Mouse (Mus musculus) heart, embryonic 12.5 days (tissue): ENCODE results near the gene Rps6kb2. TPM values are rescaled to one million over a fixed set of nuclear protein-coding genes. Genes with fewer than 3 reads are reported as not detected.
"Not testable (repeated sequence)": the region's sequence is repeated elsewhere in the genome, so short reads cannot be mapped to it uniquely, and the experiment has no call there.

Source experiments
- ATAC-seq: fragments of 200-750 bp; cut with Nextera tagmentation; 2 replicates; pipeline ENCODE4 v1.8.0; 2017; ENCODE audit warnings: moderate TSS enrichment, moderate library complexity; ENCODE audit not compliant: insufficient number of reproducible peaks, low FRiP score
- H3K27ac ChIP-seq: fragments of 300-500 bp; sonication (generic); 2 replicates; pipeline ENCODE4 v1.5.1; 2016; ENCODE audit warnings: mild to moderate bottlenecking, moderate library complexity; ENCODE audit not compliant: poor library complexity, severe bottlenecking
- H3K27me3 ChIP-seq: fragments of 300-500 bp; sonication (generic); replicated peaks from 2 replicates; pipeline ENCODE4 v1.6.1; 2016; ENCODE audit warnings: mild to moderate bottlenecking, moderate library complexity
- H3K36me3 ChIP-seq: fragments of 300-500 bp; sonication (generic); 2 replicates; pipeline ENCODE4 v1.6.1; 2016; ENCODE audit warnings: mild to moderate bottlenecking, moderate library complexity
- H3K4me1 ChIP-seq: fragments of 300-500 bp; sonication (generic); replicated peaks from 2 replicates; pipeline ENCODE4 v1.6.1; 2016; ENCODE audit warnings: mild to moderate bottlenecking
- H3K4me2 ChIP-seq: fragments of 300-500 bp; sonication (generic); 2 replicates; pipeline ENCODE4 v1.6.1; 2016; ENCODE audit warnings: mild to moderate bottlenecking, moderate library complexity
- H3K4me3 ChIP-seq: fragments of 300-500 bp; sonication (generic); 2 replicates; pipeline ENCODE4 v1.5.1; 2016; ENCODE audit warnings: mild to moderate bottlenecking
- H3K9ac ChIP-seq: fragments of 300-500 bp; sonication (generic); 2 replicates; pipeline ENCODE4 v1.6.1; 2016; ENCODE audit warnings: mild to moderate bottlenecking, moderate library complexity
- H3K9me3 ChIP-seq: fragments of 300-500 bp; sonication (generic); replicated peaks from 2 replicates; pipeline ENCODE4 v1.6.1; 2016; ENCODE audit warnings: mild to moderate bottlenecking, moderate library complexity
- WGBS: fragments of 180-500 bp; shearing (Covaris S2); methylation state at CpG from one replicate; pipeline ENCODE4 v1.1.7; 2016; 5-methylcytosine and 5-hydroxymethylcytosine counted together
- polyA plus RNA-seq: library from polyadenylated mRNA; unstranded; fragments of >200 nt; fragmentation: Nextera tagmentation; extraction: Ambion mirVana; gene quantifications from 2 replicates; pipeline ENCODE4 v1.2.1, GENCODE M21; 2016

Rps6kb2 gene
- polyA plus RNA-seq, 1 experiment from 2014 or later = 55.7 TPM

DNA sequence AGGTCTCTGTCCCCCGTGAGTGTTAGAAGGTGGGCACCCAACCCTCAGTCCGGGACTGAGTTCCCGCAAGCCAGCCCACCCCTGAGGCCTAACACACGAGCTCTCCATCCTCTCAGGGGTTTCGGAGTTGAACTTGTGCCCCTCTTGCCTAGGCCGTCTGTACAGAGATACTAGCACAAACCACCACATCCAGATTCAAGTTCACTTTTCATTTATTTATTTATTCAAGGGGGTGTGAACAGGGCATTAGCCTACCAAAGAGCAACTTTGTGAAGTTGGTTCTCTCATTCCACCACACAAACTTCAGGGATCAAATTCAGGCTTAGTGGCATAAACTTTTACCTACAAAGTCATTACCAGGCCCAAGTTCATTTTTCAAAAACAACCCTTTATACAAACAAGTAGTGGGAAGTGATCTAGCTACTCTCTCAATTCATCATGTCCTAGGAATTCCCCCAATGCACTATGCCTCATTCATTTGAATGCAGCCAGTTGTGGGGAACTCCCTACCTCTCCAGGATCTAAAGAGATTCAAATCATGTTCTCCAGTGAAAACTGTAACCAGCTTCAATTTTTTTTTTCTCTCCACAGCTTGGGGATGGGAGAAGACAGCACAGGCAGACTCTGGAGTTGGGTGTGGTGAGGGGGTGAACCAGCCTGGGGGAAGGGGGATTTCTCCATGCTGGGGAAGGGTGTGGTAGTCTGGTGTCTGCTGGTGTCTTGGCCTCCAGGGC is 27.8 kb downstream of the Rps6kb2 start:
- not testable (repeated sequence) for H3K4me1 ChIP-seq, H3K27me3 ChIP-seq, H3K9me3 ChIP-seq, H3K9ac ChIP-seq, H3K4me3 ChIP-seq, H3K4me2 ChIP-seq, ATAC-seq, H3K27ac ChIP-seq
- peaks cover 28% of the 10 kb centered on the region for H3K36me3 ChIP-seq
- 72% methylated on average over 6 of the region's 6 CpGs for WGBS

- H3K27me3 ChIP-seq = peaks cover 8% of the 10 kb centered on the region
- 78% methylated on average over 4 of the region's 4 CpGs for WGBS
These were observed 28.8 kb downstream of the Rps6kb2 start for GRCm38 (mm10) chr19:4134354-4134753.

GRCm38 (mm10) chr19:4131768-4132167 is 31.4 kb downstream of the Rps6kb2 start:
- H3K9me3 ChIP-seq = no peaks in the 10 kb centered on the region
- H3K27ac ChIP-seq = no peak overlapping the region
- ATAC-seq = no peak
- 83% methylated on average over 2 of the region's 2 CpGs for WGBS
- peaks cover 18% of the 10 kb centered on the region for H3K4me1 ChIP-seq
- no peak overlapping the region for H3K4me2 ChIP-seq
- no peaks in the 10 kb centered on the region for H3K27me3 ChIP-seq
- no peak overlapping the region for H3K4me3 ChIP-seq
- no peak overlapping the region for H3K9ac ChIP-seq
- peaks cover 57% of the 10 kb centered on the region for H3K36me3 ChIP-seq

More at GRCm38 (mm10) chr19:4134354-4134753, 28.8 kb downstream of the Rps6kb2 start:
- no peak overlapping the region for H3K27ac ChIP-seq
- ATAC-seq = no peak
- peaks cover 38% of the 10 kb centered on the region for H3K36me3 ChIP-seq
- H3K4me1 ChIP-seq = peaks cover 9% of the 10 kb centered on the region
- no peak overlapping the region for H3K4me2 ChIP-seq
- H3K9me3 ChIP-seq = no peaks in the 10 kb centered on the region
- no peak overlapping the region for H3K4me3 ChIP-seq
- no peak overlapping the region for H3K9ac ChIP-seq

DNA sequence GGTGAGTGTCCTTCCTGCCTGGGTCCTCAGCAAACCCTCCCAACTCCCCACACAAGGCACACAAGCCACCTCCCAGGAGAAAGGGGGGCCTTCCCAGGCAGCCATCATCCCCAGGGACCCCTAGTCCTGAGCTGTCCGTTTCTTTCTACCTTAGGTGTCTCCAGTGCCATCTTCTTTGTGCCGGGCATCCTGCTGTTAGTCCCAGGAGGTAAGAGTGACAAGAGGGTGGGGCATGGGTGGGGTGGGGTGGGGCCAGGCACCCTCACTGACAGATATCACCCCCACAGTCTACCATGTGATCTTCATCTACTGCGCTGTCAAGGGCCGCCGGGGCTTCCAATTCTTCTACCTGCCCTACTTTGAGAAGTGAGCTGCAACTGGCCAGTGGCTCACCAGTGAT is 32.1 kb downstream of the Rps6kb2 start:
- Histone ChIP-seq H3K4me3 (no peak overlapping the region), H3K36me3 (peaks cover 57% of the 10 kb centered on the region)

DNA sequence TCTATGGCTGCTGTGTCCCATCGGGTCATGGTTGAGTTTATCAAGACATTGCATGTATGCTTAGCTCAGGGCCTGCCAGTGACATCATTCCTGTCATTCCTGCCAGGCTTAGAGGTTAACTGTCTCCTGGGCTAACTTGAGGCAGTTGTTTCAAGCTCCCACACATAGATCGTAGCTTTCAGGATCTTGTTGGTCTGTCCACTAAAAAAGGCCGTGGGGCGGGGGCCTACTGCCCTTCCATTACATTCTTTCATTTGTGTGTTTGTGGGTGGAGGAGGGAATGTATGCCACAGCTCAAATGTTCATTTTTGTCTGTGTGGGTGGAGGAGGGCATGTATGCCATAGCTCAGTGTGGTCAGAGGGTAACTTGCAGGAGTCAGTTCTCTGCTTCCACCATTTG is 33.0 kb downstream of the Rps6kb2 start:
- no peak overlapping the region for H3K9ac ChIP-seq
- H3K4me3 ChIP-seq = no peak overlapping the region
- H3K27ac ChIP-seq = no peak overlapping the region
- H3K4me1 ChIP-seq = peaks cover 23% of the 10 kb centered on the region
- H3K36me3 ChIP-seq = peaks cover 57% of the 10 kb centered on the region
- ATAC-seq = no peak
- no peaks in the 10 kb centered on the region for H3K9me3 ChIP-seq
- no peak overlapping the region for H3K4me2 ChIP-seq
- 64% methylated on average over 4 of the region's 4 CpGs for WGBS
- H3K27me3 ChIP-seq = no peaks in the 10 kb centered on the region

More for the DNA sequence above, 32.1 kb downstream of the Rps6kb2 start:
- 82% methylated on average over 5 of the region's 5 CpGs for WGBS
- peak; percentile 37; the same call in 1 of the 2 replicates for ATAC-seq
- no peak overlapping the region for H3K9ac ChIP-seq
- H3K4me1 ChIP-seq = peaks cover 22% of the 10 kb centered on the region
- no peaks in the 10 kb centered on the region for H3K27me3 ChIP-seq
- no peaks in the 10 kb centered on the region for H3K9me3 ChIP-seq
- H3K27ac ChIP-seq = no peak overlapping the region
- no peak overlapping the region for H3K4me2 ChIP-seq

DNA sequence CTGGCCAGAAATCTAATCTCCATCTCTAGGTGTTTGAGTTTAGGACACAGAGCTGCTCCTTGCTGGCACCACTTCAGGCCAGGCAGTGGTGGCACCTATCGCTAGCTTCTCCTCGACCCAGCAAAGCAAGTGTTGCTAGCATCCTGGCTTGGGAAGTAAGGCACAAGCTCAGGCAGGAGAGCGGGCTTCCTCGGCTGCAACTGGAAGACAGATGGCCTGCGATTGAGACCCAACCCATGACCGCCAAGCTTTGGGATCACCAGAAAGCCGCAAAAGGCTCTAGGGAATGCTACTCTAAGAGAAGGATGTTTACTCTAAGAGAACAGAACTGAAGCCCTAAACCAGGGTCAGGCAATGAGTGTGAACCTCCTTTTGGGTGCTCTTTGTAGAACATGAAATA is 33.7 kb downstream of the Rps6kb2 start:
- no peak overlapping the region for H3K9ac ChIP-seq
- H3K36me3 ChIP-seq = peaks cover 57% of the 10 kb centered on the region
- ATAC-seq = no peak
- H3K9me3 ChIP-seq = no peaks in the 10 kb centered on the region
- H3K4me3 ChIP-seq = no peak overlapping the region
- WGBS = 92% methylated on average over 7 of the region's 7 CpGs
- no peak overlapping the region for H3K4me2 ChIP-seq
- H3K27me3 ChIP-seq = no peaks in the 10 kb centered on the region
- H3K4me1 ChIP-seq = peaks cover 24% of the 10 kb centered on the region
- H3K27ac ChIP-seq = no peak overlapping the region

- peak overlapping the region; percentile 71 for H3K4me3 ChIP-seq
- H3K27ac ChIP-seq = no peak overlapping the region
- no peaks in the 10 kb centered on the region for H3K27me3 ChIP-seq
- H3K4me2 ChIP-seq = peak overlapping the region; percentile 77
- peaks cover 24% of the 10 kb centered on the region for H3K4me1 ChIP-seq
- no peaks in the 10 kb centered on the region for H3K9me3 ChIP-seq
- no peak for ATAC-seq
- H3K36me3 ChIP-seq = peaks cover 42% of the 10 kb centered on the region
- WGBS = 58% methylated on average over 7 of the region's 7 CpGs
- peak overlapping the region; percentile 86 for H3K9ac ChIP-seq
These were observed 36.2 kb downstream of the Rps6kb2 start for GRCm38 (mm10) chr19:4126759-4127495.

GRCm38 (mm10) chr19:4125741-4126696 is 37.1 kb downstream of the Rps6kb2 start, which contains the start of gene Aip:
Gene Aip, minus strand, starts transcription at chr19:4125858.
- ATAC-seq = peak; percentile 96
- under 1% methylated on average over 64 of the region's 64 CpGs for WGBS

GRCm38 (mm10) chr19:4125268-4125667 is 37.9 kb downstream of the Rps6kb2 start:
- H3K27me3 ChIP-seq, H3K9me3 ChIP-seq, H3K27ac ChIP-seq: not testable (repeated sequence)
- Histone ChIP-seq H3K36me3 (peaks cover 28% of the 10 kb centered on the region), H3K9ac (peak overlapping the region; percentile 62), H3K4me3 (peak overlapping the region; percentile 71), H3K4me1 (peaks cover 32% of the 10 kb centered on the region), H3K4me2 (peak overlapping the region; percentile 77)
- ATAC-seq = peak; percentile 16
- 39% methylated on average over 2 of the region's 4 CpGs for WGBS

More at GRCm38 (mm10) chr19:4125741-4126696, 37.1 kb downstream of the Rps6kb2 start, which contains the start of gene Aip:
- H3K4me1 ChIP-seq = peaks cover 25% of the 10 kb centered on the region
- H3K36me3 ChIP-seq = peaks cover 33% of the 10 kb centered on the region
- 0 out of 2 replicates have a peak within 1 kb of the TSS, but pooled peaks have one; percentile 11 for H3K27ac ChIP-seq
- H3K4me3 ChIP-seq = peak within 1 kb of the TSS; percentile 71
- peak within 1 kb of the TSS; percentile 77 for H3K4me2 ChIP-seq
- no peaks in the 10 kb centered on the region for H3K27me3 ChIP-seq
- no peaks in the 10 kb centered on the region for H3K9me3 ChIP-seq
- peak within 1 kb of the TSS; percentile 86 for H3K9ac ChIP-seq

DNA sequence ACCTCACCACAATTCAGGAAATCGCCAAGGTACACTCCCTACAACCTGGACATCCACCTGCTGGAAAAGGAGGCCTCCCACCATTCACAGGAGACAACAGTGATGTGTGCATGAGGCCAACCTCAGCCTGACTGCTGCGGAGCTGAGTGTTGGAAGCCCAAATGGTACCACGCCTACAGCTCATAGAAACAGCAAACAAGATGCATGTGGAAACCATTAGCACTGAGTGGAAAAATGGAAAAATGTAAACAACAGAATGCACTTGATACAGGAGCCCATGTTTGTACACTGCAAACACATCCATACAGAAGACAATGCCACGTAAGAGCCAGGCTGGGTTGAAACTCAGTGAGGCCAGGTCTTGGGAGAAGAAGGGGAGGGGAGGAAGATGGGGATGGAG is 38.7 kb downstream of the Rps6kb2 start:
- no peak for ATAC-seq
- Histone ChIP-seq H3K9ac (no peak overlapping the region), H3K27me3 (no peaks in the 10 kb centered on the region), H3K4me1 (peaks cover 24% of the 10 kb centered on the region), H3K36me3 (peaks cover 20% of the 10 kb centered on the region), H3K4me3 (no peak overlapping the region), H3K9me3 (no peaks in the 10 kb centered on the region), H3K4me2 (no peak overlapping the region), H3K27ac (no peak overlapping the region)
- WGBS = 74% methylated on average over 4 of the region's 4 CpGs
